ENCODE assay signal across 18 mouse cellular contexts in genomic region chr1:54484744-54485420, GRCm38 (mm10). TPM values are rescaled to one million over a fixed set of nuclear protein-coding genes. Genes with fewer than 3 reads are reported as not detected.
DNase-seq lines count a peak whose midpoint lies in the region; ATAC-seq and TF ChIP-seq lines count a peak whose summit lies in the region.
"Had no signal": no experiment of that assay in that cellular context is flagged by ENCODE, and none has a peak within 500 bp of the region (broad histone marks: within the 10 kb centered on the region; RNA-seq: fewer than 3 reads in every experiment).

No protein-coding gene starts in this region.

- peak; percentile 87 for ATAC-seq in forebrain, embryonic 13.5 days
- ATAC-seq in midbrain, embryonic 14.5 days (ENCODE audit: low FRiP score, low TSS enrichment), result peak; percentile 43; the same call in 1 of the 2 replicates
- ATAC-seq in stomach, postnatal 0 days (ENCODE audit: low FRiP score, low TSS enrichment), result no peak
- ATAC-seq: intestine, embryonic 15.5 days; liver, postnatal 0 days had no signal

- H3K4me3 ChIP-seq in forebrain, embryonic 13.5 days, result no peak overlapping the region
- H3K4me3 ChIP-seq in midbrain, embryonic 14.5 days (replicated peaks; ENCODE audit: low read depth, low read length), result no peak overlapping the region
- H3K4me3 ChIP-seq in stomach, postnatal 0 days (ENCODE audit: low read depth, low read length), result no peak overlapping the region
- H3K4me3 ChIP-seq: embryonic facial prominence, embryonic 13.5 days; intestine, embryonic 15.5 days; limb, embryonic 15.5 days; stomach, embryonic 15.5 days had no signal

- no peaks in the 10 kb centered on the region for H3K27me3 ChIP-seq in forebrain, embryonic 13.5 days
- H3K27me3 ChIP-seq in midbrain, embryonic 14.5 days (ENCODE audit: control insufficient read depth, insufficient read depth, low read length), result no peaks in the 10 kb centered on the region
- H3K27me3 ChIP-seq in stomach, postnatal 0 days (ENCODE audit: control insufficient read depth, insufficient read depth, low read length), result no peaks in the 10 kb centered on the region
- H3K27me3 ChIP-seq: embryonic facial prominence, embryonic 13.5 days; intestine, embryonic 15.5 days; limb, embryonic 15.5 days; stomach, embryonic 15.5 days had no signal

- no peak overlapping the region for H3K9ac ChIP-seq in forebrain, embryonic 13.5 days
- H3K9ac ChIP-seq in midbrain, embryonic 14.5 days (replicated peaks; ENCODE audit: low read length), result no peak overlapping the region
- H3K9ac ChIP-seq in stomach, postnatal 0 days (ENCODE audit: low read length), result no peak overlapping the region
- H3K9ac ChIP-seq: embryonic facial prominence, embryonic 13.5 days; hindbrain, embryonic 14.5 days; intestine, embryonic 15.5 days; limb, embryonic 15.5 days; liver, postnatal 0 days; stomach, embryonic 15.5 days had no signal

- TF ChIP-seq CTCF in stomach, postnatal 0 days (IDR thresholded peaks at IDR 0.05; ENCODE audit: low read depth), result no peak

- H3K9me3 ChIP-seq in forebrain, embryonic 13.5 days (replicated peaks), result no peaks in the 10 kb centered on the region
- H3K9me3 ChIP-seq in midbrain, embryonic 14.5 days (ENCODE audit: control insufficient read depth, low read length), result no peaks in the 10 kb centered on the region
- H3K9me3 ChIP-seq in stomach, postnatal 0 days (ENCODE audit: control insufficient read depth, low read length), result no peaks in the 10 kb centered on the region
- H3K9me3 ChIP-seq: embryonic facial prominence, embryonic 13.5 days; intestine, embryonic 15.5 days; limb, embryonic 15.5 days; stomach, embryonic 15.5 days had no signal

- H3K4me1 ChIP-seq in forebrain, embryonic 13.5 days, result no peaks in the 10 kb centered on the region
- no peaks in the 10 kb centered on the region for H3K4me1 ChIP-seq in midbrain, embryonic 14.5 days (ENCODE audit: control insufficient read depth, insufficient read depth, low read length)
- H3K4me1 ChIP-seq in stomach, postnatal 0 days (replicated peaks; ENCODE audit: control insufficient read depth, insufficient read depth), result no peaks in the 10 kb centered on the region
- H3K4me1 ChIP-seq: embryonic facial prominence, embryonic 13.5 days; intestine, embryonic 15.5 days; limb, embryonic 15.5 days; stomach, embryonic 15.5 days had no signal

- DNase-seq in embryo, embryonic 10 days (ENCODE audit: low spot score), result peak; percentile 6
- no peak for DNase-seq in embryo, embryonic 11 days
- peak; percentile 94 for DNase-seq in ES-CJ7 (ENCODE audit: low read depth, low spot score)
- DNase-seq in midbrain, embryonic 14.5 days, result peak; percentile 21
- no peak for DNase-seq in adrenal gland, adult (ENCODE audit: inconsistent age in 2 of 2, low spot score in 1 of 2)
- no peak for DNase-seq in stomach, postnatal 0 days (ENCODE audit: low spot score)
- DNase-seq in left cerebral cortex, adult 11 months (ENCODE audit: low spot score), result no peak
- DNase-seq: cerebellum, adult 11 months; cerebellum, postnatal 25 days; gastrocnemius, postnatal 10 days; liver, postnatal 0 days; lung, postnatal 36 days had no signal

- 67% methylated on average over 3 of the region's 3 CpGs for WGBS in forebrain, embryonic 13.5 days
- 63% methylated on average over 3 of the region's 3 CpGs for WGBS in midbrain, embryonic 14.5 days
- WGBS in stomach, postnatal 0 days, result 90% methylated on average over 3 of the region's 3 CpGs

- no peak overlapping the region for H3K4me2 ChIP-seq in forebrain, embryonic 13.5 days
- no peak overlapping the region for H3K4me2 ChIP-seq in midbrain, embryonic 14.5 days (ENCODE audit: low read length)
- no peak overlapping the region for H3K4me2 ChIP-seq in stomach, postnatal 0 days (replicated peaks; ENCODE audit: low read depth)
- H3K4me2 ChIP-seq: embryonic facial prominence, embryonic 13.5 days; hindbrain, embryonic 14.5 days; intestine, embryonic 15.5 days; limb, embryonic 15.5 days; stomach, embryonic 15.5 days had no signal

- peak overlapping the region; percentile 3; the same call in 1 of the 2 replicates for H3K27ac ChIP-seq in forebrain, embryonic 13.5 days
- no peak overlapping the region for H3K27ac ChIP-seq in midbrain, embryonic 14.5 days (replicated peaks; ENCODE audit: low read depth, low read length)
- no peak overlapping the region for H3K27ac ChIP-seq in stomach, postnatal 0 days (replicated peaks)
- H3K27ac ChIP-seq: embryonic facial prominence, embryonic 13.5 days; hindbrain, embryonic 14.5 days; intestine, embryonic 15.5 days; limb, embryonic 15.5 days; stomach, embryonic 15.5 days had no signal

- peaks cover 68% of the 10 kb centered on the region for H3K36me3 ChIP-seq in forebrain, embryonic 13.5 days (ENCODE audit: poor library complexity, severe bottlenecking)
- peaks cover 55% of the 10 kb centered on the region for H3K36me3 ChIP-seq in midbrain, embryonic 14.5 days (ENCODE audit: control insufficient read depth, insufficient read depth, low read length)
- H3K36me3 ChIP-seq in stomach, postnatal 0 days (ENCODE audit: control insufficient read depth, insufficient read depth, low read length), result no peaks in the 10 kb centered on the region; the same call in 1 of the 2 replicates
- H3K36me3 ChIP-seq: intestine, embryonic 15.5 days had no signal

- TF ChIP-seq EP300 in stomach, postnatal 0 days (optimal IDR thresholded peaks at IDR 0.05), result no peak

RNA-seq across cellular contexts. Expression of gene Gtf3c3, which starts 46.1 kb away (rescaled TPM):
- 22.7 and 26.5 TPM in 2 replicates for polyA plus RNA-seq in forebrain, embryonic 13.5 days (2015; fragmentation: Nextera tagmentation; extraction: Ambion mirVana)
- polyA plus RNA-seq in midbrain, embryonic 14.5 days (2014; fragmentation: Nextera tagmentation; extraction: Ambion mirVana), result 20.9 and 30.5 TPM in 2 replicates
- 8.7 and 8.9 TPM in 2 replicates for polyA plus RNA-seq in stomach, postnatal 0 days (2015; fragmentation: Nextera tagmentation; extraction: Ambion mirVana)

Comparison
In these comparisons a context has a peak if more than half of its experiments do, and no peak if none do; other contexts are left out.
1. DNase-seq: peak in embryo, embryonic 10 days (single experiment), ES-CJ7 (single experiment) and midbrain, embryonic 14.5 days (single experiment); none in embryo, embryonic 11 days (single experiment), adrenal gland, adult (0 of 2), stomach, postnatal 0 days (single experiment) and left cerebral cortex, adult 11 months (single experiment).